In genomic region chr17:3218916-3219315, GRCm38 (mm10) we compare ENCODE assay signal across 12 mouse cellular contexts.
DNase-seq lines count a peak whose midpoint lies in the region; ATAC-seq and TF ChIP-seq lines count a peak whose summit lies in the region.
"Had no signal": no experiment of that assay in that cellular context is flagged by ENCODE, and none has a peak within 500 bp of the region (broad histone marks: within the 10 kb centered on the region; RNA-seq: fewer than 3 reads in every experiment).

No protein-coding gene starts in this region.

- no peak for TF ChIP-seq EP300 in heart, adult 2 months (IDR thresholded peaks at IDR 0.05; ENCODE audit: insufficient read depth, low read depth, low read length)

- H3K9me3 ChIP-seq in forebrain, embryonic 12.5 days: no peaks in the 10 kb centered on the region
- H3K9me3 ChIP-seq: heart, embryonic 15.5 days; megakaryocyte, embryonic 14.5 days had no signal

- H3K4me3 ChIP-seq in heart, adult 2 months: no peak overlapping the region
- H3K4me3 ChIP-seq in forebrain, embryonic 12.5 days (replicated peaks): no peak overlapping the region
- H3K4me3 ChIP-seq: erythroblast, embryonic 14.5 days; heart, embryonic 15.5 days; megakaryocyte, embryonic 14.5 days had no signal

- 62% methylated on average over 5 of the region's 5 CpGs for WGBS in heart, adult 2 months
- 74% methylated on average over 5 of the region's 5 CpGs for WGBS in forebrain, embryonic 12.5 days

- H3K79me2 ChIP-seq in heart, adult 2 months (replicated peaks; ENCODE audit: control insufficient read depth, insufficient read depth, low read length): no peaks in the 10 kb centered on the region; the same call in 1 of the 2 replicates

- DNase-seq in heart, adult 2 months: no peak
- DNase-seq in heart, adult 9 months (ENCODE audit: low spot score in 2 of 2): no peak
- peak; percentile 65 to 66 for DNase-seq in right cerebral cortex, adult 2 months (ENCODE audit: low spot score in 2 of 2)
- DNase-seq in right cerebral cortex, postnatal 4 days: no peak
- DNase-seq in layer of hippocampus, postnatal 36 days: peak; percentile 52 to 57
- DNase-seq in adipocyte (ENCODE audit: low spot score) (no peak), liver (no peak)
- DNase-seq: cerebellum, postnatal 10 days had no signal

- H3K27me3 ChIP-seq in heart, adult 2 months (ENCODE audit: control insufficient read depth, insufficient read depth, low read length): no peaks in the 10 kb centered on the region
- no peaks in the 10 kb centered on the region for H3K27me3 ChIP-seq in forebrain, embryonic 12.5 days
- H3K27me3 ChIP-seq: heart, embryonic 15.5 days; megakaryocyte, embryonic 14.5 days had no signal

- H3K36me3 ChIP-seq in heart, adult 2 months (ENCODE audit: control insufficient read depth, insufficient read depth, low read length): no peaks in the 10 kb centered on the region; the same call in 1 of the 2 replicates
- H3K36me3 ChIP-seq in forebrain, embryonic 12.5 days (replicated peaks): peaks cover 17% of the 10 kb centered on the region

- TF ChIP-seq CTCF in heart, adult 2 months (IDR thresholded peaks at IDR 0.05): no peak

- intact Hi-C loops in heart, adult 2 months (cut with DNase I): no loop called here

- H3K9ac ChIP-seq in heart, adult 2 months (ENCODE audit: low read depth, low read length): no peak overlapping the region
- H3K9ac ChIP-seq in forebrain, embryonic 12.5 days: no peak overlapping the region
- H3K9ac ChIP-seq: heart, embryonic 15.5 days had no signal

- H3K4me1 ChIP-seq in heart, adult 2 months (ENCODE audit: control insufficient read depth, insufficient read depth, low read length): peaks cover 4% of the 10 kb centered on the region
- H3K4me1 ChIP-seq in forebrain, embryonic 12.5 days: no peaks in the 10 kb centered on the region

- H3K27ac ChIP-seq in heart, adult 2 months: peak overlapping the region; percentile 33
- H3K27ac ChIP-seq in forebrain, embryonic 12.5 days: no peak overlapping the region
- H3K27ac ChIP-seq: heart, embryonic 15.5 days had no signal

- no peak for ATAC-seq in forebrain, embryonic 12.5 days (ENCODE audit: low FRiP score)

- TF ChIP-seq POLR2A in heart, adult 2 months (IDR thresholded peaks at IDR 0.05; ENCODE audit: insufficient read depth, low read depth, low read length): no peak

- H3K4me2 ChIP-seq in forebrain, embryonic 12.5 days: no peak overlapping the region
- H3K4me2 ChIP-seq: heart, embryonic 15.5 days had no signal

Comparison
In these comparisons a context has a peak if more than half of its experiments do, and no peak if none do; other contexts are left out.
1. DNase-seq: peak in right cerebral cortex, adult 2 months (2 of 2) and layer of hippocampus, postnatal 36 days (2 of 2); none in heart, adult 2 months (0 of 2), heart, adult 9 months (0 of 2), right cerebral cortex, postnatal 4 days (single experiment), adipocyte (single experiment) and liver (single experiment).